ENCODE assay signal across 8 mouse cellular contexts in genomic region chr13:28512573-28513334, GRCm38 (mm10).
A peak's percentile ranks its signal among the peaks of the same experiment; 100 is the strongest.
DNase-seq lines count a peak whose midpoint lies in the region; ATAC-seq lines count a peak whose summit lies in the region.

No protein-coding gene starts in this region.

- no peaks in the 10 kb centered on the region for H3K9me3 ChIP-seq in neural tube, embryonic 12.5 days
- H3K9me3 ChIP-seq in intestine, embryonic 16.5 days (ENCODE audit: control insufficient read depth, low read length): no peaks in the 10 kb centered on the region

- H3K27me3 ChIP-seq in neural tube, embryonic 12.5 days (replicated peaks): no peaks in the 10 kb centered on the region
- H3K27me3 ChIP-seq in intestine, embryonic 16.5 days (replicated peaks; ENCODE audit: control insufficient read depth, insufficient read depth, low read length): no peaks in the 10 kb centered on the region

- ATAC-seq in neural tube, embryonic 12.5 days (ENCODE audit: low FRiP score, low read depth): peak; percentile 84
- ATAC-seq in intestine, embryonic 16.5 days: 0 out of 2 replicates have a peak, but pooled peaks have one; percentile 21

- no peak overlapping the region for H3K27ac ChIP-seq in neural tube, embryonic 12.5 days
- H3K27ac ChIP-seq in intestine, embryonic 16.5 days (ENCODE audit: low read length): no peak overlapping the region

- DNase-seq in gastrocnemius, postnatal 14 days: peak; percentile 18
- DNase-seq in gastrocnemius, postnatal 4 days (ENCODE audit: low spot score in 2 of 2): no peak
- DNase-seq in neural tube, embryonic 10.5 days (ENCODE audit: extremely low spot score, low spot score): no peak
- peak; percentile 21 for DNase-seq in skeletal muscle tissue, adult 2 months (ENCODE audit: low read depth, low spot score)
- DNase-seq in c-Kit-positive CD71-positive TER-119-positive erythroid progenitor cells, embryonic 14.5 days (ENCODE audit: low spot score): no peak
- DNase-seq in embryo, embryonic 10.5 days (ENCODE audit: low spot score): no peak

- intact Hi-C loops in gastrocnemius, postnatal 14 days (cut with DNase I; ENCODE audit: low total_unique reads): no loop called here

- H3K9ac ChIP-seq in neural tube, embryonic 12.5 days: no peak overlapping the region
- H3K9ac ChIP-seq in intestine, embryonic 16.5 days (ENCODE audit: low read depth, low read length): no peak overlapping the region

- WGBS in neural tube, embryonic 12.5 days: 60% methylated on average over 11 of the region's 11 CpGs
- 68% methylated on average over 11 of the region's 11 CpGs for WGBS in intestine, embryonic 16.5 days

- H3K4me3 ChIP-seq in neural tube, embryonic 12.5 days: no peak overlapping the region
- H3K4me3 ChIP-seq in intestine, embryonic 16.5 days (ENCODE audit: low read length): no peak overlapping the region

- no peak overlapping the region for H3K4me2 ChIP-seq in neural tube, embryonic 12.5 days (replicated peaks)
- no peak overlapping the region for H3K4me2 ChIP-seq in intestine, embryonic 16.5 days (ENCODE audit: low read depth, low read length)

- no peaks in the 10 kb centered on the region for H3K36me3 ChIP-seq in neural tube, embryonic 12.5 days
- H3K36me3 ChIP-seq in intestine, embryonic 16.5 days (ENCODE audit: control insufficient read depth, insufficient read depth, low read length): no peaks in the 10 kb centered on the region

- peaks cover 11% of the 10 kb centered on the region; the same call in 1 of the 2 replicates for H3K4me1 ChIP-seq in neural tube, embryonic 12.5 days
- peaks cover 4% of the 10 kb centered on the region; the same call in 1 of the 2 replicates for H3K4me1 ChIP-seq in intestine, embryonic 16.5 days (ENCODE audit: control insufficient read depth, insufficient read depth, low read length)

Comparison
In these comparisons a context has a peak if more than half of its experiments do, and no peak if none do; other contexts are left out.
1. DNase-seq: peak in gastrocnemius, postnatal 14 days (single experiment) and skeletal muscle tissue, adult 2 months (single experiment); none in gastrocnemius, postnatal 4 days (0 of 2), neural tube, embryonic 10.5 days (single experiment), c-Kit-positive CD71-positive TER-119-positive erythroid progenitor cells, embryonic 14.5 days (single experiment) and embryo, embryonic 10.5 days (single experiment).